Mouse (Mus musculus): ENCODE measurements around the gene Ralgps2.

- no peak for TF ChIP-seq CTCF (IDR thresholded peaks at IDR 0.05; ENCODE audit: low read depth, low read length)
- no peak for TF ChIP-seq EP300 (IDR thresholded peaks at IDR 0.05; ENCODE audit: insufficient read depth, low read depth, low read length)
- TF ChIP-seq POLR2A (IDR thresholded peaks at IDR 0.05; ENCODE audit: insufficient read depth, low read length): no peak
These were observed 42.5 kb upstream of the Ralgps2 start for GRCm38 (mm10) chr1:156981975-156982374.

All from ES-Bruce4 (cell line).